Mouse (Mus musculus) heart, embryonic 11.5 days (tissue): ENCODE results near the gene Opa3. TPM values are rescaled to one million over a fixed set of nuclear protein-coding genes. Genes with fewer than 3 reads are reported as not detected.

Experiments used
- ATAC-seq: fragments of 200-750 bp; cut with Nextera tagmentation; replicated peaks from 2 replicates; pipeline ENCODE4 v1.8.0; 2017; ENCODE audit warnings: moderate library complexity; ENCODE audit not compliant: insufficient number of reproducible peaks, low FRiP score, low TSS enrichment
- H3K27ac ChIP-seq: fragments of 300-500 bp; sonication (generic); 2 replicates; pipeline ENCODE4 v1.5.1; 2014; ENCODE audit warnings: mild to moderate bottlenecking, low read depth, low read length
- H3K27me3 ChIP-seq: fragments of 300-500 bp; sonication (generic); 2 replicates; pipeline ENCODE4 v1.6.1; 2014; ENCODE audit warnings: mild to moderate bottlenecking, low read length, mixed read lengths; ENCODE audit not compliant: control insufficient read depth, insufficient read depth
- H3K36me3 ChIP-seq: fragments of 300-500 bp; sonication (generic); 2 replicates; pipeline ENCODE4 v1.6.1; 2014; ENCODE audit warnings: mild to moderate bottlenecking, low read length, moderate library complexity, mixed read lengths; ENCODE audit not compliant: control insufficient read depth, insufficient read depth
- H3K4me1 ChIP-seq: fragments of 300-500 bp; sonication (generic); 2 replicates; pipeline ENCODE4 v1.6.1; 2014; ENCODE audit warnings: low read length; ENCODE audit not compliant: control insufficient read depth, insufficient read depth
- H3K4me2 ChIP-seq: fragments of 300-500 bp; sonication (generic); 2 replicates; pipeline ENCODE4 v1.6.1; 2014; ENCODE audit warnings: mild to moderate bottlenecking, moderate library complexity
- H3K4me3 ChIP-seq: fragments of 300-500 bp; sonication (generic); 2 replicates; pipeline ENCODE4 v1.5.1; 2014; ENCODE audit warnings: low read depth, low read length
- H3K9ac ChIP-seq: fragments of 300-500 bp; sonication (generic); 2 replicates; pipeline ENCODE4 v1.6.1; 2014; ENCODE audit warnings: mild to moderate bottlenecking, low read depth, low read length, moderate library complexity
- H3K9me3 ChIP-seq: fragments of 300-500 bp; sonication (generic); replicated peaks from 2 replicates; pipeline ENCODE4 v1.6.1; 2016; ENCODE audit warnings: low read length; ENCODE audit not compliant: control insufficient read depth
- WGBS: fragments of 180-500 bp; shearing (Covaris S2); extraction: QIAGEN DNeasy Blood & Tissue Kit; methylation state at CpG from one replicate; pipeline ENCODE4 v1.1.7; 2014; ENCODE audit not compliant: insufficient replicate concordance; 5-methylcytosine and 5-hydroxymethylcytosine counted together
- polyA plus RNA-seq: library from polyadenylated mRNA; unstranded; fragments of >200 nt; fragmentation: Nextera tagmentation; extraction: Ambion mirVana; gene quantifications from 2 replicates; pipeline ENCODE4 v1.2.1, GENCODE M21; 2014

The Opa3 gene
- polyA plus RNA-seq, 1 experiment from 2014 or later, result 41.6 TPM

GRCm38 (mm10) chr7:19242005-19242404 is 13.9 kb downstream of the Opa3 start:
- ATAC-seq, result no peak
- Histone ChIP-seq H3K9me3 (no peaks in the 10 kb centered on the region), H3K4me1 (peaks cover 22% of the 10 kb centered on the region), H3K27ac (no peak overlapping the region), H3K36me3 (peaks cover 4% of the 10 kb centered on the region), H3K27me3 (no peaks in the 10 kb centered on the region), H3K4me3 (no peak overlapping the region), H3K4me2 (no peak overlapping the region), H3K9ac (no peak overlapping the region)
- WGBS, result 77% methylated on average over 1 of the region's 1 CpGs

GRCm38 (mm10) chr7:19243858-19244257 is 15.7 kb downstream of the Opa3 start:
- no peaks in the 10 kb centered on the region for H3K27me3 ChIP-seq
- no peaks in the 10 kb centered on the region for H3K9me3 ChIP-seq
- WGBS, result 87% methylated on average over 5 of the region's 5 CpGs
- peaks cover 10% of the 10 kb centered on the region for H3K36me3 ChIP-seq
- no peak overlapping the region for H3K4me2 ChIP-seq
- peaks cover 11% of the 10 kb centered on the region for H3K4me1 ChIP-seq
- no peak overlapping the region for H3K27ac ChIP-seq
- H3K9ac ChIP-seq, result no peak overlapping the region
- ATAC-seq, result no peak
- no peak overlapping the region for H3K4me3 ChIP-seq

GRCm38 (mm10) chr7:19245083-19245482 is 16.9 kb downstream of the Opa3 start:
- H3K36me3 ChIP-seq, result peaks cover 10% of the 10 kb centered on the region
- no peaks in the 10 kb centered on the region; the same call in none of the 2 replicates for H3K4me1 ChIP-seq
- ATAC-seq, result no peak
- H3K27me3 ChIP-seq, result no peaks in the 10 kb centered on the region
- H3K4me2 ChIP-seq, result no peak overlapping the region
- WGBS, result 75% methylated on average over 3 of the region's 3 CpGs
- H3K4me3 ChIP-seq, result no peak overlapping the region
- no peaks in the 10 kb centered on the region for H3K9me3 ChIP-seq
- H3K27ac ChIP-seq, result no peak overlapping the region
- no peak overlapping the region for H3K9ac ChIP-seq

GRCm38 (mm10) chr7:19246855-19247254 is 18.7 kb downstream of the Opa3 start:
- Histone ChIP-seq H3K4me1 (no peaks in the 10 kb centered on the region), H3K9ac (no peak overlapping the region), H3K27ac (no peak overlapping the region), H3K27me3 (no peaks in the 10 kb centered on the region), H3K4me2 (peak overlapping the region; percentile 11; the same call in 1 of the 2 replicates), H3K4me3 (no peak overlapping the region), H3K9me3 (no peaks in the 10 kb centered on the region), H3K36me3 (peaks cover 10% of the 10 kb centered on the region)
- WGBS, result 85% methylated on average over 1 of the region's 1 CpGs
- no peak for ATAC-seq

GRCm38 (mm10) chr7:19247511-19247910 is 19.4 kb downstream of the Opa3 start:
- no peak overlapping the region for H3K4me2 ChIP-seq
- ATAC-seq, result no peak
- H3K4me1 ChIP-seq, result no peaks in the 10 kb centered on the region
- no peaks in the 10 kb centered on the region for H3K9me3 ChIP-seq
- no peak overlapping the region for H3K9ac ChIP-seq
- H3K27ac ChIP-seq, result no peak overlapping the region
- H3K4me3 ChIP-seq, result no peak overlapping the region
- 94% methylated on average over 2 of the region's 2 CpGs for WGBS
- H3K27me3 ChIP-seq, result no peaks in the 10 kb centered on the region
- peaks cover 10% of the 10 kb centered on the region for H3K36me3 ChIP-seq

GRCm38 (mm10) chr7:19252078-19252477 is 23.9 kb downstream of the Opa3 start:
- H3K36me3 ChIP-seq, result peaks cover 11% of the 10 kb centered on the region

GRCm38 (mm10) chr7:19253437-19253836 is 25.3 kb downstream of the Opa3 start:
- H3K27ac ChIP-seq, result no peak overlapping the region
- peaks cover 15% of the 10 kb centered on the region for H3K36me3 ChIP-seq
- H3K27me3 ChIP-seq, result no peaks in the 10 kb centered on the region
- no peaks in the 10 kb centered on the region for H3K9me3 ChIP-seq
- no peaks in the 10 kb centered on the region for H3K4me1 ChIP-seq
- no peak overlapping the region for H3K4me2 ChIP-seq
- H3K9ac ChIP-seq, result no peak overlapping the region
- 70% methylated on average over 5 of the region's 5 CpGs for WGBS
- ATAC-seq, result no peak
- no peak overlapping the region for H3K4me3 ChIP-seq

More at GRCm38 (mm10) chr7:19252078-19252477, 23.9 kb downstream of the Opa3 start:
- no peaks in the 10 kb centered on the region for H3K27me3 ChIP-seq
- WGBS, result 80% methylated on average over 4 of the region's 4 CpGs
- H3K27ac ChIP-seq, result no peak overlapping the region
- H3K4me3 ChIP-seq, result no peak overlapping the region
- no peak overlapping the region for H3K4me2 ChIP-seq
- H3K4me1 ChIP-seq, result no peaks in the 10 kb centered on the region
- ATAC-seq, result no peak
- no peaks in the 10 kb centered on the region for H3K9me3 ChIP-seq
- no peak overlapping the region for H3K9ac ChIP-seq

GRCm38 (mm10) chr7:19255395-19255794 is 27.3 kb downstream of the Opa3 start:
- H3K9ac ChIP-seq, result no peak overlapping the region
- no peak overlapping the region for H3K27ac ChIP-seq
- H3K36me3 ChIP-seq, result peaks cover 28% of the 10 kb centered on the region
- H3K4me3 ChIP-seq, result no peak overlapping the region
- H3K4me1 ChIP-seq, result no peaks in the 10 kb centered on the region
- no peak for ATAC-seq
- H3K27me3 ChIP-seq, result no peaks in the 10 kb centered on the region
- 85% methylated on average over 17 of the region's 17 CpGs for WGBS
- H3K9me3 ChIP-seq, result no peaks in the 10 kb centered on the region
- H3K4me2 ChIP-seq, result no peak overlapping the region

GRCm38 (mm10) chr7:19256567-19256966 is 28.4 kb downstream of the Opa3 start:
- Histone ChIP-seq H3K36me3 (peaks cover 37% of the 10 kb centered on the region), H3K4me3 (no peak overlapping the region), H3K27ac (no peak overlapping the region), H3K4me1 (no peaks in the 10 kb centered on the region), H3K27me3 (no peaks in the 10 kb centered on the region), H3K9me3 (no peaks in the 10 kb centered on the region), H3K9ac (no peak overlapping the region), H3K4me2 (no peak overlapping the region)
- no peak for ATAC-seq
- 80% methylated on average over 7 of the region's 7 CpGs for WGBS
